Mouse (Mus musculus) cerebellum, postnatal 10 days (tissue): ENCODE measurements at regions not wholly inside any gene's neighbourhood (a gene's known extent, or its start where the extent isn't known, plus 50 kb on each side); places are given as distances from the start of the nearest gene placed in this dataset.
"Not testable (repeated sequence)": the region's sequence is repeated elsewhere in the genome, so short reads cannot be mapped to it uniquely, and the experiment has no call there.

ENCODE experiments used
- DNase-seq, 2 experiments: peaks; one replicate each; pipeline ENCODE4 v3.0.0; 2021; ENCODE audit warnings: mixed read lengths in 2 of 2

DNA sequence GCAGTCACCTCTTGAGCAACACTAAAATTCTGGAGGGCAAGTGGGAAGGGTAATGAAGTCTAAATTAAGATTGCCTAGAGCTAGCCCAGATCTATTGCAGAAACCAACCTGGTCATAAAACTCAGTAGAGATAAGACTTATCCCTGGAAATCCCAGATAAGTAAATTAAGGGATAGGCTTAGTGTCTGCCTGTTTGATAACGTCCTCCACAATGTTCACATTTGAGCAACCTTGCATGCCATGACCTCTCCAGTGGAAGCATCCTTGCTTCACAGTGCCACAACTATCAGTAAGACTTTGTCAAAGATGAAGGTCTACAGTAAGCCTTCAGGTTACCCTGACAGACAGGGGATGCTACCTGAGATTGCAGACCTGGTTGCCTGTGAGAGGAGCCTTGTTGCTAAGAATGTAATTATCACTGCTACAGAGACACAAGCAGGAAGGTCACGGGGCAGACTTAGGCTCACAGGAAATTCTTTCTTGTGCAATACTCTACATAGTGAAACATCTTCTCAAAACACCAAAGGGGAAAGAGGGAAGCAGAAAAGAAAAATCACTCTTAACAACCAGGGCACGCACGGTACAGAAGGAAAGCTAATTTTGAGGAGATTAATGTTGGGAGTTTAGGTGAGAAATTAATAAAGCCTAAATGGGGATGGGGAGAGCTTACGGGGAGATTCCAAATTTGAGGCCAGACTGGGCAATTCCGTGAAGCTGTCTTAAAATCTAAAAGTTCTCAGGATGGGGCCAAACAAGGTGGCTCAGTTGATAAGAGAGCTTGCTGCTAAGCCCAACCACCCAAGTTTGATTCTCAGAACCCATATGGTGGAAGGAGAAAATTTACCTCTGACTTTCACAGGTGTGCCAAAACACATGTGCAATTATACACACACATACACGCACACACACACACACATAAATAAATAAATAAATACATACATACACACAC, 56.9 kb upstream of the Prdm9 start:
- DNase-seq: no peak

DNA sequence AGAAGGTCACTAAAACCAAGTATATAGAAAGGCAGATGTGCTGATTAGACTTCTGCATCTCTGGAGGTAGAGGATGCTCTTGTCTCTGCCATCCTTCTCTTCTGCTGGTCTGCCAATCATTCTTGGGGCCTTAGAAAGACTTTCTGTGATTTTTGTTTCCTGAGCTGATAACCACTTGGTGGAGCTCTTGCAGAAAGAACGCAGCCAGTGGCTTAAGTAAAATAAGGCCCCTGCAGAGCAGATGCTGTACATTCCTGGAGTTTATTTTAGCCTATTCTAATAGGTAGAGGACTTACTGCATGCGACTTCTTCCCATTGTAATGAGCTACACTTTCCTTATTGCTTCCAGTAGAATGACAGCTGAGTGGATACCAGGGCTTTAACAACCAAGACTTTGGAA, 58.8 kb upstream of the Prdm9 start:
- peak; percentile 9 to 10 for DNase-seq

DNA sequence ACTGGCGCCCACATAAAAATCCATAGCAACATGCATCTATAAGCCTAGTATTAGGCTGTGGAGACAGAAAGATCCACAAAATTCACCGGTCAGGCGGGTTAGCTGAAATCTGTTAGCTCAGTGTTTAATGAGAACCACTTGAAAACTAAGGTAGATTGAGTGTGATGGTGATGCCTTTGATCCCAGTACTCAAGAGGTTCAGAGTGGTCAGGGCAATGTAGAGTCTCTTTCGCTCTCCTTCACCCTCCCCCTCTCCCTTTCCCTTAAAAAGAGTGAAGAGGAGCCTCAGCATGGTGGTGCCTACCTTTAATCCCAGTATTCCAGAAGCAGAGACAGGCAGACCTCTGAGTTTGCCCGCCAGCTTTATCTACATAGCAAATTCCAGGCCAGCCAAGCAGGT, 66.6 kb upstream of the Prdm9 start:
- DNase-seq: no peak

DNA sequence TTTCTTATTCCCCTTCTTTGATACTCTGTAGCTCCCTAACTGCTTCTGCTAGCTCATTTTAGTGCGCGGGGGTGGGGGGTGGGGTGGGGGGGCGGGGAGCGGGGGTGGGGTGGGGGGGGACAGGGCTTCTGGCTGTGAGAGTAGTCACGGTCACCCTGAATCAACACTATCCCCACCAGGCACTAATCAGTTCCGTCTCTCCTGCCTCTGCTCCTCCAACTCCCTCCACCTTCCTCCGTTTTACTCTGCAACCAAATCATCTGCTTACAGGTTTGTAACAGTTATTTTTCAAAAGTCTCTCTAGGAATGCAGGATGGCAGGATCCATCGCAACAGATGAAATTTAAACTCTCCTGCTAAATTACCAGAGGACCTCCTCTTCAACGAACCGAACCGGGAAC, 67.5 kb upstream of the Prdm9 start:
- DNase-seq: no peak

DNA sequence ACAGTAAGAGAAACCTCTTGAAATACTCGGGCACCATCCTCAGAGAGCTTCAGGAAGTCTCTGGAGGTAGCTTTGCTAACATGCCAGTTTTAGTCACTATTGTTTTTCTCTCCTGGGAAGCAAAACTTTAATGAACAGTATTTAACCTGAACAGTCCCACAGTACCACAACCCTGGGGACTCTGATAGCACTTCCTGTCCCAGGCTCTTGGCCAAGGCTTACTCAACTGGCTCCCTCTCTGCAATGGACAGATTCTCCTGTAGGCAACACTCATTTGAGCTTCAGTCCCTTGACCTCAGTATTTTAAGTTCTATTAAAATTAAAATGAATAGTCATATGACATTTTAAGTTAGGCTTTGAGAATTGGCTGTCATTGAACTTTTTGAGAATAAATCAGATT, 67.9 kb upstream of the Prdm9 start:
- no peak for DNase-seq

DNA sequence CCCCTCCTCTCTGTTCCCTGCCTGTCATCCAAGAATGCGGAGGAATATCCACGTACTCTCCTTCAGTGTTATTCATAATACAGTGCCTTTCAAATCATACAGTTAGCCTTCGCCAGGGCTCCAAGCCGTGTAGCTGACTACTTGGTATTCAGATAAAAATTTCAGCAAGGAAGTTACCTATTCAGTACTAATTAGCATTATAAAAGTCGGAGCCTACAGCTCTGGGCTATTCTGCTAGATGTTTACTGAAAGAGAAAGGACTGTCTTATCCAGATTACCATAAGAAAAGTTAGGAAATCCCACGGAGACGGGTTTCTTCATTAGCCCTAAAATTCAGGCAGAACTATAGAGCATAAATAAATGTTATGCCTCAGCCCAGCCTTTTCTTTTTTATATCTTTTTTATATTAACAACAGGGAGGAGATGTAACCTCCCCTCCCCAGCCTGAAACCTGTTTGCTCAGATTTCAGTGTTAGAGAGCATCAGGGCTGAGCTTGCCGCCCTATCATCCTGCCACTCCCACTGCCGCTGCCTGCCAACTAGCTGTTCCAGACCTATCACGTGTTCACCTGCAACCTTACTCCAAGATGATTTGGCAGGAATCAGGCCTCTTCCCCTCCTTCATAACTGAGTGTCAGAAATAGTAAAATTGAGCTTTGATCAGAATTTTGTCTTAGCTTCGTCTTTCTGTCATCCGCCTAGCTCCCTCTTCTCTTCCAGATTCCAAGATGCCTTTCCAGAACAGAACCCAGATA, 65.5 kb upstream of the Chd1 start:
- not testable (repeated sequence) for DNase-seq

DNA sequence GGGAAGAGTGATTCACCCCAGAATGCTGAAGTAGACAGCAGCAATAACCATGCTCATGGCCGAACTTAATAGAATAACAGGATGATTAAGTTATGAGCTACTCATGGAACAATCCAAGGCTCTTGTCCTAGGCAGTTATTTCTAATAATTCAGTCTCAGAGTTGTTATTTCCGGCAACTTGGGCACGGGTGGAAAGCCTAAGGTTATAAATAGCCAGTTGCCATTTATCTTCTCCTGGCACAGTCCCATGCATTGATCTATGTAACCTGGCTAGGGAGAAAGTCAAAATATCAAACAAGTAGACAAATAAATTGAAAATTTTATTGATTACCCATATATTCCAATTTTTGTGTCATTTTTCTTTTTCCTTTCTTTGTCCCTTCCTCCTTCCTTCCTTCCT, 64.0 kb upstream of the Chd1 start:
- no peak for DNase-seq

GRCm38 (mm10) chr17:15641764-15642163, 63.0 kb upstream of the Chd1 start:
- no peak for DNase-seq

DNA sequence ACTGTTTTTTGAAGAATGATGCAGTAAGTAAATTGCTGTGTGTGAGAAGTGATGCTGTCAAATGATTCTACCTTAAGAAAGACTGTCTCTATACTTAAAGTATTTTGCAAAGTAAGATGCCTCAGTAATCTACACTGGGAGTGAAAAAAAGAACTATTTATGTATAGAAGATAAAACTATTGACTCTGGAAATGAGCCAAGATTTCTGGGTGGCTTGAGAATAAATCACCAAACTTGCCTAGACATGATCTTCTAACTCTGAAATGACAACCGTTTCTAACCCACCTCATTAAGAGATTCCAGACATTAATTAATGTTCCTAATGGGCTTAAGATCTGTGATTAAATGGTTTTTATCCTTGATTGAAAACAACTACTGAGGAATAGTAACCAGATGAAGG, 58.0 kb upstream of the Chd1 start:
- no peak for DNase-seq

DNA sequence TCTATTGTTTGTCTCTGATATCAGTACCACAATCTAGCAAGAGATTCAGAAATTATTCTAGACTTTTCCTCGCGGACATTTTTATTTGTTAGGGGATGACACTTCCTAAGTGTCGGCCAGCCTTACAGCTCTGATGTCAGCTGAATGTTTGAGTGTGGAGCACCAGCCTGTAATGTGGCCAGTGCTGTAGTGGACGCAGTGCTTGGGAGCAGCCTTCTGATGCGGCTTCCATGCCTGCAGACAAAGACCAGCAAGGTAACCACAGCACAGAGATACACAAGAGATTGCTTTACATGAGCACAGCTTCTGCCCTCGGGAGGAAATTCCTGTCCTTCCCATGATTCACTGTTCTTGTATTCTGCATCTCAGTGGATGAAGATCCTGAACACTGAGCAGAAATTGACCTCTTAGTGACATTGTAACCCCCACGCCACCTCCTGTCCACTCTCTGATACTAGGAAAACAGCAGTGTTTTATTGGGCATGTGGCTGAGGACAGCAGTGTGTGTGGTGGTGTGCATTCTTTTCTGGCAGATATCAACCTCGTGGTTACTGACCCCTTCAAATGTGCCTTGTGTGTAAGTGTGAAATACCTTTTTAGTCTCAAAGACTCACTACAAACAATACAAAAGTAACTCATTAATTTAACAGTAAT, 54.6 kb upstream of the Chd1 start:
- DNase-seq: no peak

DNA sequence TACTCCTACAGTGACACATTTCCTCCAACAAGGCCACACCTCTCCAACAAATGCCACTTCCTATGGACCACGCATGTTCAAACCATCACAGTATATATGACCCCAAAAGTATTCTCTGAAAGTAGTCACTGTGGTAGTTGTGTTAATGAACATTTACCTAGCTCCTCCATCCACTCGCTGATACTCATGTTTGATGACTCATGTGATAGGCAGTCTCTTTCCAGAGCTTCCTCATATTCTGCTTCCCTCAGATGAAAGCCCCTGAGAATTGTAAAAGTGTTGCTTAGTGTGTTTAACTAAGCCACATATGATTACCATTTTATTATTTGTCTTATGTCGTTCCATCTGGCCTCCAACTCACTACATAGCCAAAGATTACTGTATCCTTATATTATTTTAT, 52.9 kb upstream of the Chd1 start:
- no peak for DNase-seq
